In genomic region chr1:64301530-64302061, GRCm38 (mm10) we compare ENCODE assay signal across 9 mouse cellular contexts.
A peak's percentile ranks its signal among the peaks of the same experiment; 100 is the strongest.
DNase-seq lines count a peak whose midpoint lies in the region; ATAC-seq and TF ChIP-seq lines count a peak whose summit lies in the region.
"Had no signal": no experiment of that assay in that cellular context is flagged by ENCODE, and none has a peak within 500 bp of the region (broad histone marks: within the 10 kb centered on the region; RNA-seq: fewer than 3 reads in every experiment).

No protein-coding gene starts in this region.

- no peak for TF ChIP-seq POLR2A in cerebellum, adult 2 months (IDR thresholded peaks at IDR 0.05; ENCODE audit: borderline replicate concordance, insufficient read depth, low read length)

- no peak overlapping the region for H3K9ac ChIP-seq in heart, embryonic 16.5 days (ENCODE audit: low read length)
- no peak overlapping the region for H3K9ac ChIP-seq in limb, embryonic 13.5 days
- no peak overlapping the region for H3K9ac ChIP-seq in forebrain, embryonic 14.5 days (ENCODE audit: low read length)
- H3K9ac ChIP-seq: neural tube, embryonic 13.5 days had no signal

- peak; percentile 56 for DNase-seq in 3T3-L1 (ENCODE audit: low read depth, low spot score)
- peak; percentile 50 for DNase-seq in adrenal gland, adult 8-10 months
- no peak for DNase-seq in right cerebral cortex, postnatal 10 days (ENCODE audit: low spot score in 2 of 2)
- DNase-seq in forebrain, embryonic 14.5 days (ENCODE audit: low spot score) = no peak
- DNase-seq in cerebellum, adult 2 months = no peak
- DNase-seq in cerebellum, adult 8-10 months = no peak

- TF ChIP-seq CTCF in cerebellum, adult 2 months (IDR thresholded peaks at IDR 0.05; ENCODE audit: borderline replicate concordance, insufficient read depth, low read depth, low read length) = no peak

- peak overlapping the region; percentile 58 for H3K27ac ChIP-seq in heart, embryonic 16.5 days (ENCODE audit: low read length)
- H3K27ac ChIP-seq in limb, embryonic 13.5 days = peak overlapping the region; percentile 35; the same call in 1 of the 2 replicates
- no peak overlapping the region for H3K27ac ChIP-seq in forebrain, embryonic 14.5 days (ENCODE audit: low read depth, low read length)
- no peak overlapping the region for H3K27ac ChIP-seq in cerebellum, adult 2 months (ENCODE audit: insufficient read depth, low read length)
- H3K27ac ChIP-seq: neural tube, embryonic 13.5 days had no signal

- no peaks in the 10 kb centered on the region for H3K9me3 ChIP-seq in heart, embryonic 16.5 days (replicated peaks; ENCODE audit: control insufficient read depth, low read length)
- no peaks in the 10 kb centered on the region for H3K9me3 ChIP-seq in limb, embryonic 13.5 days
- no peaks in the 10 kb centered on the region for H3K9me3 ChIP-seq in forebrain, embryonic 14.5 days (replicated peaks; ENCODE audit: control insufficient read depth, low read length)
- H3K9me3 ChIP-seq: neural tube, embryonic 13.5 days had no signal

- no peak overlapping the region for H3K4me2 ChIP-seq in heart, embryonic 16.5 days (ENCODE audit: low read depth, low read length)
- no peak overlapping the region for H3K4me2 ChIP-seq in limb, embryonic 13.5 days (replicated peaks)
- no peak overlapping the region for H3K4me2 ChIP-seq in forebrain, embryonic 14.5 days (ENCODE audit: low read length)
- H3K4me2 ChIP-seq: neural tube, embryonic 13.5 days had no signal

- H3K27me3 ChIP-seq in heart, embryonic 16.5 days (ENCODE audit: control insufficient read depth, insufficient read depth, low read length) = no peaks in the 10 kb centered on the region
- H3K27me3 ChIP-seq in limb, embryonic 13.5 days = 0 out of 2 replicates have a peak, but pooled peaks cover 3% of the 10 kb centered on the region
- H3K27me3 ChIP-seq in forebrain, embryonic 14.5 days (replicated peaks; ENCODE audit: control insufficient read depth, insufficient read depth, low read length) = no peaks in the 10 kb centered on the region
- no peaks in the 10 kb centered on the region for H3K27me3 ChIP-seq in cerebellum, adult 2 months (ENCODE audit: control insufficient read depth, insufficient read depth, low read length)
- H3K27me3 ChIP-seq: neural tube, embryonic 13.5 days had no signal

- no peaks in the 10 kb centered on the region for H3K36me3 ChIP-seq in heart, embryonic 16.5 days (ENCODE audit: control insufficient read depth, insufficient read depth)
- H3K36me3 ChIP-seq in limb, embryonic 13.5 days = no peaks in the 10 kb centered on the region
- no peaks in the 10 kb centered on the region for H3K36me3 ChIP-seq in forebrain, embryonic 14.5 days (ENCODE audit: control insufficient read depth, insufficient read depth, low read length)
- H3K36me3 ChIP-seq: neural tube, embryonic 13.5 days had no signal

- H3K4me1 ChIP-seq in heart, embryonic 16.5 days (ENCODE audit: control insufficient read depth, insufficient read depth, low read length) = peaks cover 23% of the 10 kb centered on the region
- peaks cover 9% of the 10 kb centered on the region; the same call in 1 of the 2 replicates for H3K4me1 ChIP-seq in limb, embryonic 13.5 days
- H3K4me1 ChIP-seq in forebrain, embryonic 14.5 days (ENCODE audit: control insufficient read depth, insufficient read depth, low read length) = peaks cover 6% of the 10 kb centered on the region; the same call in 1 of the 2 replicates
- peaks cover 3% of the 10 kb centered on the region; the same call in 1 of the 2 replicates for H3K4me1 ChIP-seq in cerebellum, adult 2 months (ENCODE audit: control insufficient read depth, insufficient read depth, low read length)

- no peak overlapping the region for H3K4me3 ChIP-seq in heart, embryonic 16.5 days (ENCODE audit: low read length)
- H3K4me3 ChIP-seq in limb, embryonic 13.5 days = no peak overlapping the region
- H3K4me3 ChIP-seq in forebrain, embryonic 14.5 days (ENCODE audit: low read depth, low read length) = no peak overlapping the region
- no peak overlapping the region for H3K4me3 ChIP-seq in cerebellum, adult 2 months (replicated peaks; ENCODE audit: insufficient read depth, low read depth, low read length)
- H3K4me3 ChIP-seq: neural tube, embryonic 13.5 days had no signal

- WGBS in heart, embryonic 16.5 days = 49% methylated on average over 6 of the region's 6 CpGs
- 59% methylated on average over 6 of the region's 6 CpGs for WGBS in limb, embryonic 13.5 days
- WGBS in forebrain, embryonic 14.5 days = 69% methylated on average over 6 of the region's 6 CpGs
- 84% methylated on average over 6 of the region's 6 CpGs for WGBS in cerebellum, adult 2 months

- no peak; the same call in 1 of the 2 replicates for ATAC-seq in heart, embryonic 16.5 days (replicated peaks; ENCODE audit: extremely low read depth, insufficient read depth, low FRiP score)
- no peak for ATAC-seq in limb, embryonic 13.5 days (ENCODE audit: low FRiP score, low read depth)
- no peak for ATAC-seq in forebrain, embryonic 14.5 days

Comparison
In these comparisons a context has a peak if more than half of its experiments do, and no peak if none do; other contexts are left out.
1. DNase-seq: peak in 3T3-L1 (single experiment) and adrenal gland, adult 8-10 months (single experiment); none in right cerebral cortex, postnatal 10 days (0 of 2), forebrain, embryonic 14.5 days (single experiment), cerebellum, adult 2 months (0 of 2) and cerebellum, adult 8-10 months (single experiment).
2. H3K27ac ChIP-seq: peak in heart, embryonic 16.5 days (single experiment) and limb, embryonic 13.5 days (single experiment); none in forebrain, embryonic 14.5 days (single experiment) and cerebellum, adult 2 months (single experiment).